Mouse (Mus musculus): ENCODE measurements around the gene Rem2. TPM values are rescaled to one million over a fixed set of nuclear protein-coding genes. Genes with fewer than 3 reads are reported as not detected.

Gene Rem2
- polyA plus RNA-seq, 1 experiment from 2014 or later: 2.1 TPM

- Histone ChIP-seq H3K27ac (no peak overlapping the region), H3K27me3 (no peaks in the 10 kb centered on the region), H3K9me3 (no peaks in the 10 kb centered on the region), H3K36me3 (peaks cover 14% of the 10 kb centered on the region), H3K4me1 (peaks cover 38% of the 10 kb centered on the region), H3K9ac (no peak overlapping the region), H3K4me2 (no peak overlapping the region), H3K4me3 (no peak overlapping the region)
- no peak for ATAC-seq (ENCODE audit: insufficient number of reproducible peaks, insufficient read depth, low FRiP score, low TSS enrichment, low read depth)
- WGBS: 68% methylated on average over 3 of the region's 3 CpGs
Observed at GRCm38 (mm10) chr14:54445476-54445875, 30.4 kb upstream of the Rem2 start.

DNA sequence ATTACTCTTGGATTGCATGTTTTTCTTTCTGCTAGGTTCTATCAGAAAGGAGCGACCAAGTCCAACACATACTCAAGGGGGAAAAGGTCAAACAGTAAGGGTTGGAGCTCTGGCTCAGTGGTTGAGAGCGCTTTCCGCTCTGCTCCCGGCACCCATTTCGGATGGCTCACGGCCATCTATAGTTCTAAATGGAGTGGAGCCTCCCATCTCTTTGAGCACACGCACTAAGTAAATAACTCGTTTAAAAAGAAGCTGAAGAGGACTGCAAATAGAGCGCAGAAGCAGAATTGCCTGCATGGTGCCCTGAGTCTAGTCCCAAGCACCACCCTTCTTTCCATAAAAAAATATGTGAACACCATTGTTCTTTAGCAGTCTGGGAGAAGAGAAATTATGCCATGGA lies 22.3 kb upstream of the Rem2 start:
- Histone ChIP-seq H3K9me3 (no peaks in the 10 kb centered on the region), H3K4me3 (no peak overlapping the region), H3K27ac (no peak overlapping the region), H3K4me1 (peaks cover 8% of the 10 kb centered on the region), H3K27me3 (no peaks in the 10 kb centered on the region), H3K36me3 (no peaks in the 10 kb centered on the region), H3K9ac (no peak overlapping the region), H3K4me2 (no peak overlapping the region)
- no peak for ATAC-seq (ENCODE audit: insufficient number of reproducible peaks, insufficient read depth, low FRiP score, low TSS enrichment, low read depth)
- WGBS: 87% methylated on average over 9 of the region's 9 CpGs

- H3K36me3 ChIP-seq: no peaks in the 10 kb centered on the region
- no peak overlapping the region for H3K27ac ChIP-seq
- no peak overlapping the region for H3K4me2 ChIP-seq
- H3K4me3 ChIP-seq: no peak overlapping the region
- no peak for ATAC-seq (ENCODE audit: insufficient number of reproducible peaks, insufficient read depth, low FRiP score, low TSS enrichment, low read depth)
- no peaks in the 10 kb centered on the region for H3K4me1 ChIP-seq
- H3K9me3 ChIP-seq: no peaks in the 10 kb centered on the region
- no peaks in the 10 kb centered on the region for H3K27me3 ChIP-seq
- 85% methylated on average over 11 of the region's 11 CpGs for WGBS
- H3K9ac ChIP-seq: no peak overlapping the region
Observed at GRCm38 (mm10) chr14:54454669-54455528, 21.0 kb upstream of the Rem2 start.

DNA sequence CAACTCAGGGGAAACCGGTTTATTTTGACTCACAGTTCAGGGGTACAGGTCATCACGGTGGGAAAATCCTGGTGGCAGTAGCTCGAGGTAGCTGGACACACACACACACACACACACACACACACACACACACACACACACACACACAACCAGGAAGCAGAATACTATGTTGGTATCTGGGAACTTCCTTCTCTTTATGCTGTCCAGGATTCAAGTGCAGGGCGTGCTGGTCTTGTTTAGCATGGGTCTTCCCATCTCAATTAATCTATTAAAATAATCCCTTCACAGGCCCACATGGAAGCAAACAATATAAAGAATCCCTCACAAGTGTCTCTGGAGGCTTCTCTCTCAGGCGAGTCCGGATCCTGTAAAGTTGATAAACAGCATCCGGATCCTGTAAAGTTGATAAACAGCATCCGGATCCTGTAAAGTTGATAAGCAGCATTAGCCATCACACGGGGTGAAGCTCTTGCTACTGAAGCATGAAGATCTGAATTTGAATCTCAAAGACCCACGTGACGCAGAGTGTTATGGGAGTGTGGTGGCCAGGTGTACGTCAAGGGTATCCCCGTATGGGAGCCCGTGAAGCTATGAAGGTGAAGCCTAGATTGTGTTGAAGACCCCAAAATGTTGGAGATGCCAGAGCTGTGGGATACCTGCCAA lies 17.9 kb upstream of the Rem2 start:
- ATAC-seq (ENCODE audit: insufficient number of reproducible peaks, insufficient read depth, low FRiP score, low TSS enrichment, low read depth): no peak
- H3K9ac ChIP-seq: no peak overlapping the region
- H3K4me2 ChIP-seq: no peak overlapping the region
- H3K4me1 ChIP-seq: no peaks in the 10 kb centered on the region
- WGBS: 85% methylated on average over 14 of the region's 14 CpGs
- H3K9me3 ChIP-seq: no peaks in the 10 kb centered on the region
- H3K4me3 ChIP-seq: no peak overlapping the region
- H3K36me3 ChIP-seq: no peaks in the 10 kb centered on the region
- no peaks in the 10 kb centered on the region for H3K27me3 ChIP-seq
- no peak overlapping the region for H3K27ac ChIP-seq

DNA sequence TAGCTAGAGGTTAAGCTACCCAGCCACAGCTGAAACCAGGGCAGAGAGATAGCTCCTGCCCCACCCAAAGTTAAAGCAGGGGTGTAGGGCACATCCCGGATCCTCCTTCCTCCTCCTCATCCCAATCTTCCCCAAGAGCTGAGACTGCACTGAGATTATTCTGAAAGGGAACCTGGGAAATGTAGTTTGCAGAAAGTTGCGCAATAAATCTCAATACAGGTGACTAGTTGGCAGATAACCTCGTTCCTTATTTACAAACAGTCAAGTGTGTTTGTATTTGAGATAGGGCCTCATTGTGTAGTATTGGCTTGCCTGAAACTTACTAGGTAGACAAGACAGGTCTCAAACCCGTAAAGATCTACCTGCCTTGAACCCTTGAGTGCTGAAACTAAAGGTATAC lies 13.8 kb upstream of the Rem2 start:
- H3K9me3 ChIP-seq: no peaks in the 10 kb centered on the region
- H3K9ac ChIP-seq: no peak overlapping the region
- WGBS: 81% methylated on average over 4 of the region's 4 CpGs
- H3K4me2 ChIP-seq: no peak overlapping the region
- H3K4me3 ChIP-seq: no peak overlapping the region
- H3K27ac ChIP-seq: no peak overlapping the region
- no peaks in the 10 kb centered on the region for H3K27me3 ChIP-seq
- peaks cover 4% of the 10 kb centered on the region for H3K36me3 ChIP-seq
- peaks cover 15% of the 10 kb centered on the region for H3K4me1 ChIP-seq
- no peak for ATAC-seq (ENCODE audit: insufficient number of reproducible peaks, insufficient read depth, low FRiP score, low TSS enrichment, low read depth)

DNA sequence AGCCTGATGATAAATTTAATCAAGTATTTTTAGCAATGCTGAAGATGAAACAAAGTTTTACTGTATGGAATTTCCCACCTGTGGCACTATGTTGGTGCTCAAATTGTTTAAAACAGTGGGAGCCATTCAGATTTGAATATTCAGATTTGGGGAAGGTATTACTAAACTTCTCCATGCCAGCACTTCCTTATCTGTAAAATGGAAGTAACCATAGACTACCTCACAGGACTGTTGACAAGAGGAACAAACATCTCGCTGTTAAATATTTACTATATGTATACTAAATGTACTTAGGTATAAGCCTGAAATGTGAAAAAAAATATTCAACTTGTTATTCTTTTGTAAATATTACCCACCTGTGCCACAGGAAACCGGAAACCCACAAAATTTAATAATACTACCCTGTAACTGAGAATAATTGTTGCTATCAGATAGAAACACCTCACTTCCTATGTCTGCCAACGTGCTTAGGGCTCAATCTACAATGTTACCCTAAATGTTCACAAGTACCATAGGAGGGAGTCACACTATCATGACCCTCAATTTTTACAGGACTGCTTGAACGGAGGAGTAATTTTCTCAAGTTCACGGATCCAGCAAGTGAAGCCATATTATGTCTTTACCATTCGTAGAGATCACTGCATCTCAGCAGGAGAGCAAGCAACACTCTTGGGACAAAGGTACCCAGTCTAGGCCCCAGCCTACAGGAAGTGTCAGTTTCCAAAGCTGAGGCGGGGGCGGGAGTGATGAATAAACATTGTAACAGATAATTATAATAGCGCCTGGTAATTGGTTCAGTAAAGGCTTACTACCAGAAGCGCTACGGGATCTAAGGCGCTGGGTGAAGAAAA lies 12.6 kb upstream of the Rem2 start:
- ATAC-seq (ENCODE audit: insufficient number of reproducible peaks, insufficient read depth, low FRiP score, low TSS enrichment, low read depth): no peak
- WGBS: 12% methylated on average over 12 of the region's 12 CpGs
- H3K9me3 ChIP-seq: no peaks in the 10 kb centered on the region
- peaks cover 16% of the 10 kb centered on the region for H3K36me3 ChIP-seq
- H3K4me1 ChIP-seq: peaks cover 15% of the 10 kb centered on the region
- peak overlapping the region; percentile 87 for H3K4me3 ChIP-seq
- no peaks in the 10 kb centered on the region for H3K27me3 ChIP-seq
- H3K27ac ChIP-seq: no peak overlapping the region
- peak overlapping the region; percentile 84 for H3K9ac ChIP-seq
- H3K4me2 ChIP-seq: peak overlapping the region; percentile 87

DNA sequence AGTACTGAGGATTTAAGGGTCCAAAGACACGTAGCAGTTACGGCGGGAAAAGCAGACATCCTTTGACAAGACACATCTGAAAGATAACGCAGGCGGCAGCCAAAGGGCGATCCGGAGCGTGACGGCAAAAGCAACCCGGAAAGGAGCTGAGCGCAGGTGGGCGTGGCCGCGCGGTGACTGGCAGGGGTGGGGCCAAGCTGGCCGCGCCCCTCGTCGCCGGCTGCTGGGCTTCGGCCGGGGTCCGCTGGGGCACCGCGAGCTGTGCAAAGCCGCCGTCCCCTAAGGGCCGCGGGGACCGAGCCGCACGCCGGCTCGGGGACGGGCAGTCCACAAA lies 12.0 kb upstream of the Rem2 start, which contains the start of gene Lrp10:
Gene Lrp10 (plus strand): TSS at position 179 of the 334 bp plus-strand sequence.
- ATAC-seq (ENCODE audit: insufficient number of reproducible peaks, insufficient read depth, low FRiP score, low TSS enrichment, low read depth): peak; percentile 84
- Histone ChIP-seq H3K27ac (peak within 1 kb of the TSS; percentile 55), H3K4me2 (peak within 1 kb of the TSS; percentile 87), H3K27me3 (no peaks in the 10 kb centered on the region), H3K9ac (peak within 1 kb of the TSS; percentile 84), H3K4me1 (peaks cover 15% of the 10 kb centered on the region), H3K36me3 (peaks cover 22% of the 10 kb centered on the region), H3K9me3 (no peaks in the 10 kb centered on the region), H3K4me3 (peak within 1 kb of the TSS; percentile 87)
- WGBS: under 1% methylated on average over 35 of the region's 35 CpGs

DNA sequence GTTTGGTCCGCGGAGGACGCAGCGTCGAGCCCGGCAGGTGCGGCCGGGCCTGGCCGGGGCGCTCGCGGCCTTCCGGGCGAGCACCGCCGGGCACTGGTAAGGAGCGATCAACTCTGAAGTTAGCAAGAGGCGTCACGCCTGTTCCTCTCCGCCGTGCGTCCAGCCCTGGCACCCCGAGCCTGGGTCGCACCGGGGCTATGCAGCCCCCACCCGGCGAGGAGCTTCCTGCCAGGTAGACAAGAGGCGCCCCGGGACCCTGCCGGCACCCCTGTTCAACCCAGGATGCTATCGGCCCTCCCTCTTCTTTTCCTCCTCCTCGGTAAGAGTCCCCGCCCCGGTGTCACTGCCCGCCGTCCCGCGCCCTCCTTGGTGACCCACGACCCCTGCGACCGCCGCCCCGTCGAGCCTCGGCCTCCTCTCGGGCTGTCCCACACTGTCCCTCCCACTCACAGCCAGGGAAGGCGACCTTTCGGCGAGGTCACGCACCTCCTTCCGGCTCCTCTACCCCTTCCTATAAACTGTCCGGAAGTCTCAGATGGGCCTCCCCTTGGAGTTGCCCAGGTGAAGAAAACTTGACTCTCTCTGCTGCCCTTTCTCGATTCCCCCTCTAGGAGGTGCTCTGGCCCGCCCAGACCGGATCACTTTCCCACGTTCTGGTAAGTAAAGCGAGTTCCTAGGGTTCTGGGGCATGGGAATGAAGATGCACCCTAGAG lies 11.5 kb upstream of the Rem2 start:
- H3K4me3 ChIP-seq: peak overlapping the region; percentile 87
- peak overlapping the region; percentile 87 for H3K4me2 ChIP-seq
- 1% methylated on average over 57 of the region's 57 CpGs for WGBS
- ATAC-seq (ENCODE audit: insufficient number of reproducible peaks, insufficient read depth, low FRiP score, low TSS enrichment, low read depth): peak; percentile 56
- H3K27me3 ChIP-seq: no peaks in the 10 kb centered on the region
- H3K9ac ChIP-seq: peak overlapping the region; percentile 84
- peaks cover 15% of the 10 kb centered on the region for H3K4me1 ChIP-seq
- H3K36me3 ChIP-seq: peaks cover 27% of the 10 kb centered on the region
- H3K9me3 ChIP-seq: no peaks in the 10 kb centered on the region
- peak overlapping the region; percentile 55 for H3K27ac ChIP-seq

DNA sequence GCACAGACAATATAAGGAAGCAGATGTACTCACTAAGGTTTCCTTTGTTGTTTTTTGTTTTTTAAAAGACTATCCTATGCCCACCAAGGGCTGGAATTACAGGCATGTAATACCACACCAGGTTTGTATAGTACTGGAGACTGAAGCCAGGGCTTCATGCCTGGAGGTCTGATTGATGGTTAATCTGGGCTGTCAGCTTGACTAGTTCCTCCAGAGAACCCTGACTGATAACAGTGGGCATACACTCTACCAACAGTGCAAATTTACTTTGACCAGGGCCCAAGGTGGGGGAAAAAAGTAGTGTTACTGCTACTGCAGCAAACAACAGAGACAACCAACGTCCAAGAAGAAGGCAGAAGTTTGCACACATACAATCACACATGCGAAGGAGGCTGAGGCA lies 4.4 kb upstream of the Rem2 start:
- WGBS: 87% methylated on average over 2 of the region's 2 CpGs
- Histone ChIP-seq H3K27ac (no peak overlapping the region), H3K9me3 (no peaks in the 10 kb centered on the region), H3K36me3 (peaks cover 44% of the 10 kb centered on the region), H3K4me3 (no peak overlapping the region), H3K27me3 (no peaks in the 10 kb centered on the region), H3K4me1 (peaks cover 13% of the 10 kb centered on the region), H3K9ac (no peak overlapping the region), H3K4me2 (no peak overlapping the region)
- no peak for ATAC-seq (ENCODE audit: insufficient number of reproducible peaks, insufficient read depth, low FRiP score, low TSS enrichment, low read depth)

DNA sequence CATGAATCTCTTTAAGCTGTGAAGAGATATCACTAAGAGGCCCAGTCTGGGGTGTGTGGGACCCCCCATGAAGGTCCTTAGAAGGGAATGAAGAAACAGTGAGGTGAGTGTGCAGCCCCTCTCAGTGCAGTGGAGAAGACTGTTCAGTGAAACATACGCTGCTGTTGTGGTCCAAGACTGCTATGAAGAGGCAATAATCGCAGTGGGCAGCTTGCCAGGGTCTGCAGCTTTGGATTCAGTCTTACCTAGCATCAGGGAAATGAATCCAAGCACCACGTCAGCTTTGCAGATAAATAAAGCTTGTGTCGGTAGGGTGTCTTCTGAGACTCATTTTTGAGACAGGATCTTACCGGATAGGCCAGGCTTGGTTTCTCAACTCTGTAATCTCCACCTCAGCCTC lies 3.2 kb upstream of the Rem2 start:
- H3K9me3 ChIP-seq: no peaks in the 10 kb centered on the region
- H3K4me1 ChIP-seq: peaks cover 19% of the 10 kb centered on the region
- peaks cover 35% of the 10 kb centered on the region for H3K36me3 ChIP-seq
- no peak overlapping the region for H3K9ac ChIP-seq
- H3K4me3 ChIP-seq: no peak overlapping the region
- H3K27ac ChIP-seq: peak overlapping the region; percentile 16; the same call in 1 of the 2 replicates
- H3K4me2 ChIP-seq: no peak overlapping the region
- WGBS: 67% methylated on average over 5 of the region's 5 CpGs
- no peak for ATAC-seq (ENCODE audit: insufficient number of reproducible peaks, insufficient read depth, low FRiP score, low TSS enrichment, low read depth)
- peaks cover 9% of the 10 kb centered on the region for H3K27me3 ChIP-seq

- no peak for ATAC-seq (ENCODE audit: insufficient number of reproducible peaks, insufficient read depth, low FRiP score, low TSS enrichment, low read depth)
- no peak overlapping the region for H3K27ac ChIP-seq
- no peak overlapping the region for H3K9ac ChIP-seq
- H3K4me2 ChIP-seq: no peak overlapping the region
- 84% methylated on average over 5 of the region's 5 CpGs for WGBS
- H3K4me3 ChIP-seq: no peak overlapping the region
- H3K9me3 ChIP-seq: no peaks in the 10 kb centered on the region
- peaks cover 15% of the 10 kb centered on the region for H3K36me3 ChIP-seq
- H3K27me3 ChIP-seq: peaks cover 30% of the 10 kb centered on the region
- H3K4me1 ChIP-seq: peaks cover 27% of the 10 kb centered on the region
Observed at GRCm38 (mm10) chr14:54474744-54475143, 1.2 kb upstream of the Rem2 start.
